Mouse (Mus musculus) heart, postnatal 25 days (tissue): ENCODE measurements at regions not wholly inside any gene's neighbourhood (a gene's known extent, or its start where the extent isn't known, plus 50 kb on each side); places are given as distances from the start of the nearest gene placed in this dataset. TPM values are rescaled to one million over a fixed set of nuclear protein-coding genes. Genes with fewer than 3 reads are reported as not detected.

ENCODE experiments used
- microRNA-seq: library from miRNA; unstranded; fragments of <30 nt; microRNA quantifications from one replicate; pipeline ENCODE4 v1.2.0, GENCODE M21; 2022

Small RNA genes lying in the stretch of these regions (microRNA-seq; reads per million reads assigned to microRNA genes)
- gene Gm22566: not detected
